Mouse (Mus musculus) midbrain, embryonic 14.5 days (tissue): ENCODE measurements at regions not wholly inside any gene's neighbourhood (a gene's known extent, or its start where the extent isn't known, plus 50 kb on each side); places are given as distances from the start of the nearest gene placed in this dataset.
A peak's percentile ranks its signal among the peaks of the same experiment; 100 is the strongest.

Experiments
- ATAC-seq: fragments of 200-750 bp; cut with Nextera tagmentation; 2 replicates; pipeline ENCODE4 v1.8.0; 2017; ENCODE audit warnings: moderate number of reproducible peaks, moderate library complexity; ENCODE audit not compliant: low FRiP score, low TSS enrichment
- DNase-seq: peaks from one replicate; pipeline ENCODE4 v3.0.0-alpha.2; 2015
- H3K27ac ChIP-seq: fragments of 300-500 bp; sonication (generic); replicated peaks from 2 replicates; pipeline ENCODE4 v1.5.1; 2014; ENCODE audit warnings: mild to moderate bottlenecking, low read depth, low read length, moderate library complexity
- H3K27me3 ChIP-seq: fragments of 300-500 bp; sonication (generic); 2 replicates; pipeline ENCODE4 v1.6.1; 2014; ENCODE audit warnings: low read length, control low read depth, mixed read lengths; ENCODE audit not compliant: control insufficient read depth, insufficient read depth
- H3K36me3 ChIP-seq: fragments of 300-500 bp; sonication (generic); 2 replicates; pipeline ENCODE4 v1.6.1; 2014; ENCODE audit warnings: low read length, control low read depth; ENCODE audit not compliant: control insufficient read depth, insufficient read depth
- H3K4me1 ChIP-seq: fragments of 300-500 bp; sonication (generic); 2 replicates; pipeline ENCODE4 v1.6.1; 2014; ENCODE audit warnings: mild to moderate bottlenecking, antibody characterized with exemption, low read length, control low read depth; ENCODE audit not compliant: control insufficient read depth, insufficient read depth
- H3K4me2 ChIP-seq: fragments of 300-500 bp; sonication (generic); 2 replicates; pipeline ENCODE4 v1.6.1; 2014; ENCODE audit warnings: mild to moderate bottlenecking, low read length, moderate library complexity
- H3K4me3 ChIP-seq: fragments of 300-500 bp; sonication (generic); replicated peaks from 2 replicates; pipeline ENCODE4 v1.5.1; 2014; ENCODE audit warnings: low read depth, low read length
- H3K9ac ChIP-seq: fragments of 300-500 bp; sonication (generic); replicated peaks from 2 replicates; pipeline ENCODE4 v1.6.1; 2014; ENCODE audit warnings: mild to moderate bottlenecking, low read length, moderate library complexity
- H3K9me3 ChIP-seq: fragments of 300-500 bp; sonication (generic); 2 replicates; pipeline ENCODE4 v1.6.1; 2016; ENCODE audit warnings: low read length, control low read depth, mixed read lengths; ENCODE audit not compliant: control insufficient read depth
- WGBS: fragments of 180-500 bp; shearing (Covaris S2); extraction: QIAGEN DNeasy Blood & Tissue Kit; methylation state at CpG from one replicate; pipeline ENCODE4 v1.1.7; 2014; 5-methylcytosine and 5-hydroxymethylcytosine counted together

- H3K4me3 ChIP-seq, result no peak overlapping the region
- DNase-seq, result no peak
- 0 out of 2 replicates have a peak, but pooled peaks cover 14% of the 10 kb centered on the region for H3K4me1 ChIP-seq
- H3K4me2 ChIP-seq, result no peak overlapping the region
- H3K9ac ChIP-seq, result no peak overlapping the region
- H3K9me3 ChIP-seq, result no peaks in the 10 kb centered on the region
- ATAC-seq, result no peak
- no peaks in the 10 kb centered on the region for H3K27me3 ChIP-seq
- no peaks in the 10 kb centered on the region for H3K36me3 ChIP-seq
- 45% methylated on average over 1 of the region's 1 CpGs for WGBS
- no peak overlapping the region for H3K27ac ChIP-seq
These were observed 116.3 kb downstream of the Zfp706 start for GRCm38 (mm10) chr15:36891296-36891695.

DNA sequence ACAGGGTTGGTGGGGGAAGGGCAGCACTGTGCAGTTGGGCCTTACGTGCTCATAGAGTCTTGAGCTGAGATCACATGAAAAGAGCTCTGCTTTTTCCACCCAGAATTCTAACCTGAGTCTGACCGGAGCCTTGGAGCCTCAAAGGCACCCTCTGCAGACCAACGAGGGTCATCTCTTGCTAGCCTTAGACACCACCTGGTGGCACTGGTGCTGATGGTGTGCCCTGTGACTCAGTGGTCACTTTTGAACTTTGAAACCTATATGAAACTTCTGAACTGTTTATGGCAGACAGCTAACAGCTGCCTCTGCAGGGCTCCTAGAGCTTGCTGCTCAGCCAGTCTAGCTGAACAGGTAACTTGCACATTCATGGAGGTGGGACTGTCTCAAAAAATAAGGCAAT, 118.5 kb downstream of the Zfp706 start:
- 0 out of 2 replicates have a peak, but pooled peaks cover 14% of the 10 kb centered on the region for H3K4me1 ChIP-seq
- H3K4me3 ChIP-seq, result no peak overlapping the region
- H3K9ac ChIP-seq, result no peak overlapping the region
- no peaks in the 10 kb centered on the region for H3K27me3 ChIP-seq
- no peaks in the 10 kb centered on the region for H3K9me3 ChIP-seq
- ATAC-seq, result no peak
- H3K4me2 ChIP-seq, result no peak overlapping the region
- WGBS, result 81% methylated on average over 3 of the region's 3 CpGs
- no peaks in the 10 kb centered on the region for H3K36me3 ChIP-seq
- H3K27ac ChIP-seq, result no peak overlapping the region
- DNase-seq, result no peak

DNA sequence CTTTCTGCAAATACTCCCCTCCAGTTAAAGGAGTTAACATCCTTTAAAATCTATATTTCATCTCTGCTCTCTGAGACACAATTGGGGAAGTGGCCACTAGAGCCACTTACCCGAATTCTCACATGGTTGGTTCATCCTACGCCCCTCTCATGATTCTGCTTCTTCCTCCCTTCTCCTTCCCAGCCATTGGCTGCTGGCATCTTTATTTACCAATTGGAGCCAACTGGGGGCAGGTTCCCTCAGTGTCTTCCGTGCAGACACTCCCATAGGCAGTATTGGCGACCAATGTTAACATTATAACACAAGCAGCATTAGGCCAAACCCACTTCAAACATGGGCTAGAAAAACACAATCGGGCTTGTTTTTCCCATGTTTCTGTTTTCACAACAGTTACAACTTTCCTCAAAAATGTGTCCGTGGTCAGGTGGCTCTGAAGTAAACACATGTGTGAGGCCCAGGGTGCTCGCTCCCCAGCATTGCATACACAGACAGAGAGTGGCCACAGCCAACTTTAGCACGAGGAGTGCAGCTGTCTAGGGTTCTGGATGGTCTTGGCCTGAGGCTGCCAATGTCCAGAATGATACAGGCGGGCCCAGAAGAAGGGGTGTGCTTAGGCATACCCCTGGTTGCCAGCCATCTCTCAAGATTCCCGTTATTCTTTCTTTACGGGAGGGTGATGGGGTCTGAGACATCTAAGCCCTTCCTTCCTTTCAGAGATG, 119.1 kb downstream of the Zfp706 start:
- ATAC-seq (no peak), DNase-seq (no peak)
- H3K9ac ChIP-seq, result no peak overlapping the region
- 0 out of 2 replicates have a peak, but pooled peaks cover 14% of the 10 kb centered on the region for H3K4me1 ChIP-seq
- no peak overlapping the region for H3K27ac ChIP-seq
- H3K9me3 ChIP-seq, result no peaks in the 10 kb centered on the region
- no peaks in the 10 kb centered on the region for H3K36me3 ChIP-seq
- H3K4me3 ChIP-seq, result no peak overlapping the region
- no peaks in the 10 kb centered on the region for H3K27me3 ChIP-seq
- whole genome bisulfite sequencing, result 82% methylated on average over 11 of the region's 11 CpGs
- H3K4me2 ChIP-seq, result no peak overlapping the region

DNA sequence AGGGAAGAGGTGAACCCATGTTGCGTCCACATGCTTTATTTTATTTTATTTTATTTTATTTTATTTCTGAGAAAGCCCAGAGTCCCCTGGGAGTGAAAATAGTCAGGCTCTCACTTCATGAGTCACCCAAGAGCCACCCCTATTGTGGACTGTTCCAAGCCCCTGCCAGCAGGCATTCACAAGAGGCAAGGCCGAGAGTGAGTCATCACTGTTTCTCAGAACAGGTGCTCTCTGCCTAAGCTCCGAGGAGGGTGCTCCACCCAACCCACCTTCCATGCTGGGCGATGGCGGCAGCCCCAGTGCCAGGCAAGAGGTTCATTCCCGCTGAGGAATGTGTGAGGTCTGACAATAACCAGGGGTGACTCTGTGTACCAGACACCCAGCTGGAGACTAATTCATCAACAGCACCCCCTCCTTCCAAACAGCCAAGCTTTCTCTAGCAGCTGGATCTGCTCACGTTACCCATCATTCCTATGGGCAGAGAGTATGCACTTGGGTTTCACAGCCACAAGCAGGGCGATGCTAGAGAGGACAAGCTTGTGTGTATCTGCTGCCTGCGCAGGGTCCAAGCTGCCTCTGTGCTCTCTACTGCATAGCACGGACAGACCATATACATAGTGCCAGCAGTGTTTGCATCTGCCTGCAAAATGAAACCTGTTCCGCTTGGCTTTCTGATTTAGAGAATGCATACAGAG, 122.8 kb downstream of the Zfp706 start:
- Histone ChIP-seq H3K27ac (no peak overlapping the region), H3K4me1 (no peaks in the 10 kb centered on the region), H3K9ac (no peak overlapping the region), H3K4me3 (no peak overlapping the region), H3K27me3 (no peaks in the 10 kb centered on the region), H3K4me2 (no peak overlapping the region), H3K9me3 (no peaks in the 10 kb centered on the region), H3K36me3 (no peaks in the 10 kb centered on the region)
- ATAC-seq, result no peak
- no peak for DNase-seq
- 81% methylated on average over 11 of the region's 11 CpGs for WGBS

GRCm38 (mm10) chr15:36884074-36884473, 123.5 kb downstream of the Zfp706 start:
- Histone ChIP-seq H3K4me2 (no peak overlapping the region), H3K4me1 (no peaks in the 10 kb centered on the region), H3K4me3 (no peak overlapping the region), H3K27me3 (no peaks in the 10 kb centered on the region), H3K27ac (no peak overlapping the region), H3K9me3 (no peaks in the 10 kb centered on the region), H3K36me3 (no peaks in the 10 kb centered on the region), H3K9ac (no peak overlapping the region)
- DNase-seq, result no peak
- no peak for ATAC-seq
- WGBS, result 95% methylated on average over 3 of the region's 3 CpGs

GRCm38 (mm10) chr15:36883156-36883555, 124.4 kb downstream of the Zfp706 start:
- Histone ChIP-seq H3K4me2 (no peak overlapping the region), H3K27ac (no peak overlapping the region), H3K9ac (no peak overlapping the region), H3K27me3 (no peaks in the 10 kb centered on the region), H3K36me3 (no peaks in the 10 kb centered on the region), H3K4me3 (no peak overlapping the region), H3K4me1 (peaks cover 9% of the 10 kb centered on the region; the same call in 1 of the 2 replicates), H3K9me3 (no peaks in the 10 kb centered on the region)
- WGBS, result 77% methylated on average over 6 of the region's 6 CpGs
- DNase-seq, result no peak
- no peak for ATAC-seq

- Histone ChIP-seq H3K9me3 (no peaks in the 10 kb centered on the region), H3K9ac (no peak overlapping the region), H3K36me3 (no peaks in the 10 kb centered on the region), H3K27ac (no peak overlapping the region), H3K27me3 (no peaks in the 10 kb centered on the region), H3K4me1 (peaks cover 9% of the 10 kb centered on the region; the same call in 1 of the 2 replicates), H3K4me3 (no peak overlapping the region), H3K4me2 (no peak overlapping the region)
- DNase-seq, result no peak
- no peak for ATAC-seq
- 79% methylated on average over 2 of the region's 2 CpGs for WGBS
These were observed 126.0 kb downstream of the Zfp706 start for GRCm38 (mm10) chr15:36881576-36881975.

- ATAC-seq, result no peak
- H3K4me1 ChIP-seq, result peaks cover 9% of the 10 kb centered on the region; the same call in 1 of the 2 replicates
- H3K27ac ChIP-seq, result no peak overlapping the region
- no peaks in the 10 kb centered on the region for H3K9me3 ChIP-seq
- H3K36me3 ChIP-seq, result no peaks in the 10 kb centered on the region
- no peak overlapping the region for H3K4me3 ChIP-seq
- H3K9ac ChIP-seq, result no peak overlapping the region
- 96% methylated on average over 3 of the region's 3 CpGs for WGBS
- no peak for DNase-seq
- H3K4me2 ChIP-seq, result no peak overlapping the region
- no peaks in the 10 kb centered on the region for H3K27me3 ChIP-seq
These were observed 127.0 kb downstream of the Zfp706 start for GRCm38 (mm10) chr15:36880602-36881001.

DNA sequence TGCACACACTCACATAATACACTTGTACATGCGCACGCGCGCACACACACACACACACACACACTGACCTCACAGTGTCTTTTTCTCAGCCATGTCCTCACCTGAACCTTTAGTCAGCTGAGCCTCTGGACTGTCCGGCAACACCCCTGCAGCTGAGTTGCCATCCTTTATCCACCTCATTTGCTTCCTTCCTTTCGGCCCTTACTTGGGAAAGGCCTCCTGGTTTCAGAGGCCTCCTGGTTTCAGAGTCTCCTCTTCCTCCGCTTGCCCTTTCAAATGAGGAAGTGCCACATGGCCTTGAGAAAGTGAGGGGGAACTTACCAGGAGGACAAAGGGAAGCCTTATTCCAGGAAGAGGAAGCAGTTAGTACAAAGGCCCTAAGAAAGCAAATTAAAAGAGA, 128.0 kb downstream of the Zfp706 start:
- Histone ChIP-seq H3K4me1 (peaks cover 12% of the 10 kb centered on the region), H3K36me3 (no peaks in the 10 kb centered on the region), H3K27me3 (no peaks in the 10 kb centered on the region), H3K4me2 (no peak overlapping the region), H3K9ac (no peak overlapping the region), H3K9me3 (no peaks in the 10 kb centered on the region), H3K4me3 (no peak overlapping the region), H3K27ac (peak overlapping the region; percentile 55; the same call in 1 of the 2 replicates)
- no peak for ATAC-seq
- DNase-seq, result no peak
- WGBS, result 92% methylated on average over 7 of the region's 7 CpGs
